Mouse (Mus musculus) olfactory bulb, adult 2 months (tissue): ENCODE data around the gene Abca7.

Experiments
- CTCF ChIP-seq: fragments of 200-500 bp; IDR thresholded peaks from 2 replicates; pipeline ENCODE4 v1.5.1; 2012; ENCODE audit warnings: low read depth, mild to moderate bottlenecking, low read length, moderate library complexity; ENCODE audit not compliant: insufficient read depth
- POLR2A ChIP-seq: fragments of 200-500 bp; IDR thresholded peaks from 2 replicates; pipeline ENCODE4 v1.6.1; 2012; ENCODE audit warnings: mild to moderate bottlenecking, low read depth, low read length, moderate library complexity; ENCODE audit not compliant: insufficient read depth

- no peak for TF ChIP-seq POLR2A
- no peak for TF ChIP-seq CTCF
These were observed 7.0 kb upstream of the Abca7 start for GRCm38 (mm10) chr10:79989272-79989786.
